Mouse (Mus musculus) stomach, postnatal 0 days (tissue): ENCODE measurements at regions not wholly inside any gene's neighbourhood (a gene's known extent, or its start where the extent isn't known, plus 50 kb on each side); places are given as distances from the start of the nearest gene placed in this dataset.

Source experiments
- CTCF ChIP-seq: IDR thresholded peaks from 2 replicates; pipeline ENCODE4 v1.5.1; 2016; ENCODE audit warnings: antibody characterized with exemption, low read depth, mild to moderate bottlenecking, moderate library complexity
- EP300 ChIP-seq: optimal IDR thresholded peaks from 2 replicates; pipeline ENCODE3; 2016; ENCODE audit warnings: antibody characterized with exemption

- TF ChIP-seq EP300 (no peak), CTCF (no peak)
Measured at GRCm38 (mm10) chr15:27246302-27246701, 220.2 kb upstream of the Ank start.
